ENCODE assay signal across 8 mouse cellular contexts in the genomic region with DNA sequence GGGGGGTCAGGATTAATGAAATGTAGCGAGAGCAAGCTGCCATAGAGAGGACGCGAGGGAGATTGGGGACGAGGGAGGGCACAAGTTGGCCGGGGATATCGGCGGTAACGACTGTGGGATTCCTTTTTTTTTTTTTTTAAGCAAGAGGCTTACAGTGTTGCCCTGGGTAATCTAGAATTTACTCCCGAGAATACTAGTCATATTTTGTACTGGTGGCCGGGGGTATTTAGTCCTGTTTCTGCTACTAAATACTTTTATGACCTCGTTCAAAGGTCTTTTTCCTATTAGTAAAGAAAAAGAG. TPM values are rescaled to one million over a fixed set of nuclear protein-coding genes. Genes with fewer than 3 reads are reported as not detected.
A peak's percentile ranks its signal among the peaks of the same experiment; 100 is the strongest.
DNase-seq lines count a peak whose midpoint lies in the region; ATAC-seq and TF ChIP-seq lines count a peak whose summit lies in the region.

No protein-coding gene starts in this region.

- 0 out of 2 replicates have a peak, but pooled peaks cover 8% of the 10 kb centered on the region for H3K36me3 ChIP-seq in heart, embryonic 16.5 days (ENCODE audit: control insufficient read depth, insufficient read depth)
- peaks cover 0 to 4% of the 10 kb centered on the region in 2 experiments; a peak in 1 of 4 replicates for H3K36me3 ChIP-seq in MEL (ENCODE audit: control insufficient read depth in 1 of 2, insufficient read depth in 2 of 2, low read length in 2 of 2)
- H3K36me3 ChIP-seq in forebrain, postnatal 0 days (ENCODE audit: insufficient read depth) = peaks cover 22% of the 10 kb centered on the region
- H3K36me3 ChIP-seq in macrophage (ENCODE audit: inconsistent target) = no peaks in the 10 kb centered on the region; the same call in 1 of the 2 replicates

- peak overlapping the region; percentile 78 for H3K9ac ChIP-seq in heart, embryonic 16.5 days (ENCODE audit: low read length)
- H3K9ac ChIP-seq in MEL (ENCODE audit: control insufficient read depth, low read depth, low read length, poor library complexity, severe bottlenecking) = peak overlapping the region; percentile 97
- peak overlapping the region; percentile 79 for H3K9ac ChIP-seq in forebrain, postnatal 0 days

- no peak for TF ChIP-seq RAD21 in MEL (IDR thresholded peaks at IDR 0.05; ENCODE audit: low read depth, low read length)

- peak; percentile 31; the same call in 1 of the 2 replicates for ATAC-seq in heart, embryonic 16.5 days (replicated peaks; ENCODE audit: extremely low read depth, insufficient read depth, low FRiP score)
- peak; percentile 67 for ATAC-seq in forebrain, postnatal 0 days

- no peak for DNase-seq in heart, adult 8-10 months (ENCODE audit: low spot score)
- no peak for DNase-seq in MEL (ENCODE audit: low read depth, low spot score)
- DNase-seq in forebrain, postnatal 0 days = no peak
- DNase-seq in layer of hippocampus, adult 8-10 months (ENCODE audit: low spot score in 2 of 2) = no peak
- DNase-seq in right cerebral cortex, postnatal 14 days = no peak
- no peak for DNase-seq in frontal cortex, postnatal 10 days (ENCODE audit: low spot score in 2 of 2)

- TF ChIP-seq EP300 in MEL (IDR thresholded peaks at IDR 0.05; ENCODE audit: low read depth in 1 of 2, low read length in 2 of 2) = no peak

- TF ChIP-seq CTCF in MEL (IDR thresholded peaks at IDR 0.05 in 2 of 3, conservative IDR thresholded peaks at IDR 0.05 in 1 of 3; ENCODE audit: control insufficient read depth in 1 of 3, insufficient read depth in 1 of 3, low read depth in 2 of 3, low read length in 3 of 3, poor library complexity in 1 of 3, severe bottlenecking in 1 of 3) = no peak
- no peak for TF ChIP-seq CTCF in forebrain, postnatal 0 days (IDR thresholded peaks at IDR 0.05; ENCODE audit: low read depth)

- H3K79me2 ChIP-seq in MEL (ENCODE audit: control insufficient read depth, insufficient read depth, low read length, poor library complexity) (peaks cover 13% of the 10 kb centered on the region), macrophage (ENCODE audit: inconsistent target) (peaks cover 26% of the 10 kb centered on the region)

- whole genome bisulfite sequencing in heart, embryonic 16.5 days = 1% methylated on average over 11 of the region's 11 CpGs
- WGBS in forebrain, postnatal 0 days = under 1% methylated on average over 11 of the region's 11 CpGs
- 0% methylated on average over 11 of the region's 11 CpGs for WGBS in macrophage (ENCODE audit: missing documents)

- peak overlapping the region; percentile 70 for H3K4me3 ChIP-seq in heart, embryonic 16.5 days (ENCODE audit: low read length)
- H3K4me3 ChIP-seq in MEL (ENCODE audit: control insufficient read depth in 1 of 2, insufficient read depth in 1 of 2, low read depth in 2 of 2, low read length in 2 of 2) = peak overlapping the region; percentile 83 to 100
- H3K4me3 ChIP-seq in forebrain, postnatal 0 days (ENCODE audit: low read depth, low read length) = peak overlapping the region; percentile 97
- H3K4me3 ChIP-seq in macrophage (ENCODE audit: inconsistent target) = peak overlapping the region; percentile 98

- H3K27me3 ChIP-seq in heart, embryonic 16.5 days (ENCODE audit: control insufficient read depth, insufficient read depth, low read length) = no peaks in the 10 kb centered on the region
- H3K27me3 ChIP-seq in MEL (ENCODE audit: control insufficient read depth in 1 of 2, insufficient read depth in 2 of 2, low read length in 2 of 2) = no peaks in the 10 kb centered on the region
- no peaks in the 10 kb centered on the region for H3K27me3 ChIP-seq in forebrain, postnatal 0 days (ENCODE audit: insufficient read depth, low read length)

- H3K9me3 ChIP-seq in heart, embryonic 16.5 days (replicated peaks; ENCODE audit: control insufficient read depth, low read length) = no peaks in the 10 kb centered on the region
- H3K9me3 ChIP-seq in MEL (replicated peaks; ENCODE audit: insufficient read depth, low read length) = no peaks in the 10 kb centered on the region
- no peaks in the 10 kb centered on the region for H3K9me3 ChIP-seq in forebrain, postnatal 0 days (ENCODE audit: low read length)

- peak overlapping the region; percentile 73 for H3K4me2 ChIP-seq in heart, embryonic 16.5 days (ENCODE audit: low read depth, low read length)
- peak overlapping the region; percentile 82 for H3K4me2 ChIP-seq in forebrain, postnatal 0 days (ENCODE audit: low read depth)

- peak overlapping the region; percentile 24 for H3K27ac ChIP-seq in heart, embryonic 16.5 days (ENCODE audit: low read length)
- peak overlapping the region; percentile 79 for H3K27ac ChIP-seq in MEL (ENCODE audit: control insufficient read depth, low read depth, low read length)
- H3K27ac ChIP-seq in forebrain, postnatal 0 days (ENCODE audit: low read depth, low read length) = peak overlapping the region; percentile 79
- H3K27ac ChIP-seq in macrophage = peak overlapping the region; percentile 27

- no peak for TF ChIP-seq POLR2A in MEL (IDR thresholded peaks at IDR 0.05; ENCODE audit: control insufficient read depth in 1 of 2, insufficient read depth in 1 of 2, low read depth in 1 of 2, low read length in 2 of 2, poor library complexity in 1 of 2)

- H3K4me1 ChIP-seq in heart, embryonic 16.5 days (ENCODE audit: control insufficient read depth, insufficient read depth, low read length) = peaks cover 14% of the 10 kb centered on the region
- 0 out of 4 replicates have a peak, but pooled peaks cover 0 to 2% of the 10 kb centered on the region in 2 experiments for H3K4me1 ChIP-seq in MEL (ENCODE audit: control insufficient read depth in 1 of 2, insufficient read depth in 2 of 2, low read length in 2 of 2)
- H3K4me1 ChIP-seq in forebrain, postnatal 0 days (ENCODE audit: insufficient read depth) = peaks cover 14% of the 10 kb centered on the region

TF ChIP-seq in MEL, 35 proteins besides CTCF, POLR2A, EP300 and RAD21:
- TF ChIP-seq ZNF384 (IDR thresholded peaks at IDR 0.05; ENCODE audit: low read depth, low read length) = peak; percentile 86
- no peak for TF ChIP-seq BHLHE40 (IDR thresholded peaks at IDR 0.05; ENCODE audit: borderline replicate concordance, low read depth, low read length)
- TF ChIP-seq POLR2AphosphoS5 (IDR thresholded peaks at IDR 0.05; ENCODE audit: borderline replicate concordance, low read depth, low read length) = no peak

RNA-seq across cellular contexts. Expression of gene Pop4, which starts 0.2 kb away (rescaled TPM):
- 37.3 and 41.2 TPM in 2 replicates for polyA plus RNA-seq in heart, embryonic 16.5 days (2015; fragmentation: Nextera tagmentation; extraction: Ambion mirVana)
- total RNA-seq in heart, adult 8-10 months (2022) = 10 to 100 TPM in 3 of 4 experiments, 1 to 10 TPM in 1; 8.2 to 12.2 (median 10.2) TPM
- 26.7 and 33.5 TPM in 2 replicates for total RNA-seq in MEL (2012; rRNA removed)
- polyA plus RNA-seq in MEL (2012; ENCODE audit: insufficient read depth in 1 of 2, insufficient read length in 2 of 2, low read depth in 1 of 2, low replicate concordance in 2 of 2, missing spikeins in 1 of 2) = 10 to 100 TPM in 1 of 2 experiments, not detected in 1; 50.0 TPM
- 76.9 and 100 TPM in 2 replicates for total RNA-seq in forebrain, postnatal 0 days (2014; rRNA removed)
- 74.9 and 83.0 TPM in 2 replicates for polyA plus RNA-seq in forebrain, postnatal 0 days (2015; fragmentation: Nextera tagmentation; extraction: Ambion mirVana)
- total RNA-seq in macrophage (2018; cell fraction: chromatin; rRNA removed) = 10 to 100 TPM; 12.5 to 38.5 (median 23.3) TPM
- total RNA-seq in macrophage (2018; cell fraction: cytosol; rRNA removed) = 10 to 100 TPM; 10.4 to 16.7 (median 14.1) TPM
- 10 to 100 TPM in 24 of 26 experiments, 1 to 10 TPM in 2; 9.7 to 34.9 (median 15.3) TPM for total RNA-seq in macrophage (2018; cell fraction: nucleus; rRNA removed)
- polyA plus RNA-seq in macrophage (2018) = 15.9 to 20.6 TPM (median 17.3 TPM) in 3 replicates
- 10 to 100 TPM; 18.3 to 24.7 (median 21.6) TPM for total RNA-seq in layer of hippocampus, adult 8-10 months (2022)

RNA-seq across cellular contexts. Expression of gene Plekhf1, which starts 43.6 kb away (rescaled TPM):
- 7.3 and 7.7 TPM in 2 replicates for polyA plus RNA-seq in heart, embryonic 16.5 days (2015; fragmentation: Nextera tagmentation; extraction: Ambion mirVana)
- total RNA-seq in heart, adult 8-10 months (2022) = 10 to 100 TPM in 2 of 4 experiments, 1 to 10 TPM in 2; 7.8 to 11.1 (median 9.0) TPM
- total RNA-seq in MEL (2012; rRNA removed) = 0.85 and 0.89 TPM in 2 replicates
- 1 to 10 TPM in 1 of 2 experiments, not detected in 1; 1.7 TPM for polyA plus RNA-seq in MEL (2012; ENCODE audit: insufficient read depth in 1 of 2, insufficient read length in 2 of 2, low read depth in 1 of 2, low replicate concordance in 2 of 2, missing spikeins in 1 of 2)
- 0.62 and 0.86 TPM in 2 replicates for total RNA-seq in forebrain, postnatal 0 days (2014; rRNA removed)
- polyA plus RNA-seq in forebrain, postnatal 0 days (2015; fragmentation: Nextera tagmentation; extraction: Ambion mirVana) = 0.52 and 0.54 TPM in 2 replicates
- 10 to 100 TPM in 1 of 26 experiments, 1 to 10 TPM in 5, under 1 TPM in 13, not detected in 7; 0.13 to 10.0 (median 0.37) TPM for total RNA-seq in macrophage (2018; cell fraction: chromatin; rRNA removed)
- 1 to 10 TPM in 1 of 26 experiments, under 1 TPM in 25; 0.03 to 3.5 (median 0.13) TPM for total RNA-seq in macrophage (2018; cell fraction: cytosol; rRNA removed)
- total RNA-seq in macrophage (2018; cell fraction: nucleus; rRNA removed) = 1 to 10 TPM in 3 of 26 experiments, under 1 TPM in 13, not detected in 10; 0.06 to 7.4 (median 0.21) TPM
- polyA plus RNA-seq in macrophage (2018) = 0.14 to 0.42 TPM (median 0.19 TPM) in 3 replicates
- total RNA-seq in layer of hippocampus, adult 8-10 months (2022) = 1 to 10 TPM; 1.3 to 2.8 (median 2.5) TPM

Comparison
In these comparisons a context has a peak if more than half of its experiments do, and no peak if none do; other contexts are left out.
1. H3K27ac ChIP-seq: peak in every context shown above with its lines; median percentile 79 in MEL; 79 in forebrain, postnatal 0 days; 27 in macrophage; 24 in heart, embryonic 16.5 days.